Mouse (Mus musculus): ENCODE data around the gene 2010111I01Rik. TPM values are rescaled to one million over a fixed set of nuclear protein-coding genes. Genes with fewer than 3 reads are reported as not detected.

Gene 2010111I01Rik
- polyA plus RNA-seq, 1 experiment from 2014 or later = 129 TPM

DNA sequence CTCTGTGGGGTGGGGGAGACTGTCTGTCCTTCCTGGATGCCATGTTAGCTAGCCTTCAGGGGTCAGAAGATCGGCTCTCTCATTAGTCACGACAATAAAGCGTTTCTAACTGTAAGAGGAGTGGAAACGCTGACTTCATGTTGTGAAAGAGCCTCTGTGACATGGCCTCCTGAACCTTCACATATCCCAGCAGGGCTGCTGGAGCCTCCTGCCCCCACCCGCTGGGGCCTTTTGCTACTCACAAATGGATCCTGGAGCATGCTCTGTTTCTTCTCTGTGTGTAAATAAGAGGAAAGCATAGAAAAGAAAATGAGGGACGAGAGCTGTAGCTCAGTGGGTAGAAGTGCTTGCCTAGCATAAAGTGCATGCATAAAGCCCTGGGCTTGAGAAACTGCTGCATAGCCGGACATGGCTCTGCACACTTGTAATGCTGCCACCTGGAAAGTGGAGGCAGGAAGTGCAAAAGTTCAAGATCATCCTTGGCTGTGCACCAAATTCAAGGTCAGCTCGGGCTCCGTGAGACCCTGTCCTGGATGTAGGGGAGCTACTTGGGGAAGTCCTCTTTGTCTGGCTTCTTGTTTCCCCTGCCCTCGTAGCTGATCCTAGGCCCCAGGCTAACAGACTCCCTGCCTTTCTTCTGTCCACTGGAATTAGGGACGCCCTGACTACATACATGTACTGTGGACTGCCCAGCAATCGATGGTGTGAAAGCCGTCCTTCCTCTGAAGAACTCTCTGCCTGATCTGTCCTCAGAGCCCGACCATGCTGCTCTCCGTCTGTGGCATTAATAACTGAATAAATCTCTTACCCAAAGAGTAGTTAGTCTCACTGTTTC, 329.9 kb downstream of the 2010111I01Rik start:
- H3K36me3 ChIP-seq = peaks cover 61% of the 10 kb centered on the region
- H3K27ac ChIP-seq = peak overlapping the region; percentile 52
- no peak overlapping the region for H3K9ac ChIP-seq
- WGBS = 34% methylated on average over 15 of the region's 15 CpGs
- H3K4me1 ChIP-seq = peaks cover 18% of the 10 kb centered on the region
- no peaks in the 10 kb centered on the region for H3K27me3 ChIP-seq
- H3K4me3 ChIP-seq = no peak overlapping the region
- ATAC-seq (ENCODE audit: borderline replicate concordance, extremely low read depth, low FRiP score, low TSS enrichment) = peak; percentile 23; the same call in 1 of the 2 replicates
- H3K4me2 ChIP-seq = no peak overlapping the region
- H3K9me3 ChIP-seq = no peaks in the 10 kb centered on the region

DNA sequence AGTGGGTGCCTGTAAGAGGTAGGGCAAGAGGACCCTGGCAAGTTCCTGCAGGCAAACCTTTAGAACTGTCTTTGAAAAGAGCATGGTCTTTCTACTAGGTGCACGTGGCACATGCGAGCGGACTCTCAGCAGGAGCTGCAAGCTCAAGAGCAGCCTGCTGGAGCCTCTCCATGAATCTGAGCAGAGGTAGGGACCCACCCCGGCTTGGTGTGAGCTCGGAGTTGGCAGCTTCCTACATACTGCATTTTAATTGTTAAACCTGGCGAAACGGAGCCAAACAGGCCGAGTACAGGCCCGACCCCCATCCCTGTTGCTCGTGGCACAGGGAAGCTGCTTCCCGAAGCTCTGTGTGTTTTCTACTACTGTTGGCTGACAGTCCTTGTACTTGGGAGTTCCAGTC, 331.6 kb downstream of the 2010111I01Rik start:
- Histone ChIP-seq H3K27ac (no peak overlapping the region), H3K27me3 (no peaks in the 10 kb centered on the region), H3K4me2 (no peak overlapping the region), H3K36me3 (peaks cover 64% of the 10 kb centered on the region), H3K4me3 (no peak overlapping the region), H3K4me1 (peaks cover 18% of the 10 kb centered on the region), H3K9ac (no peak overlapping the region), H3K9me3 (no peaks in the 10 kb centered on the region)
- 90% methylated on average over 11 of the region's 11 CpGs for WGBS
- ATAC-seq (ENCODE audit: borderline replicate concordance, extremely low read depth, low FRiP score, low TSS enrichment) = no peak

DNA sequence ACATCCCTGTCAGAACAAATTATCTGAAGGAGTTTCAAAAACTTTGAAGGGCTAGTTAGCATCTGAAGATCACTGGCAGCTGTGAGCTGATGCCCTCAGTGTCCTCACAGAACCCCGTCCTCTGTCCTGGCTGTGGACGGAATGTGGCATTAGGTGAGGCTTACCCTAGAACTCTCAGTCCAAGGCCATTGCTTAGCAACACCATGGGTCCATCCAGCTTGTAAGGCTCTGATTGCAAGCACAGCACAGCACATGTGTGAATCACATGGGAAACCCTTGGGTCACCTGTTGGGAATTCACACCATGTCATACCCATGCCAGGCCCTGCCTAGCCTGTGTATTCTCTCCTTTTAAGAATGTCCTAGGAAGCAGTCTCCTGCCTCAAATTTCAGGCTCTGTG, 332.3 kb downstream of the 2010111I01Rik start:
- Histone ChIP-seq H3K4me3 (no peak overlapping the region), H3K36me3 (peaks cover 67% of the 10 kb centered on the region), H3K9me3 (no peaks in the 10 kb centered on the region), H3K27ac (no peak overlapping the region), H3K4me1 (peaks cover 18% of the 10 kb centered on the region), H3K27me3 (no peaks in the 10 kb centered on the region), H3K4me2 (no peak overlapping the region), H3K9ac (no peak overlapping the region)
- 87% methylated on average over 2 of the region's 2 CpGs for WGBS
- no peak for ATAC-seq (ENCODE audit: borderline replicate concordance, extremely low read depth, low FRiP score, low TSS enrichment)

DNA sequence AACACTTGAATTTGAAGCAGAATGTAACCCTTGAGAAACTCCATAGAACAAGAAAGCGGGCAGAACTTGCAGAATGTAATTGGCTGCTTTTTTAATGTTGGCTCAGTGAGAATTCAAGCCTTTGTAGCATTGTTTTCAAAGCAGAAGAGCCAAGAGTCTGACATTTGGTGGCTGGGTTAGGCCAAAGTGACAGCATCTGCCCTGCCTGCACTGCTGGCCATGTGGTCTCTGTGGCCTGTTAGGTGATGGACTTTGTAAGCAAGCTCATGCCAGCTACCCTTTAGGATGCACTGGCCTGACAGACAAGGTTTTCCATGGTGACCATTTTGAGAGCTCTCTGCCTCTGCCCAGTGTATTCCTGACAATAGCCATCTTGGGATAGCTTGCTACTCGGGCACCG, 333.2 kb downstream of the 2010111I01Rik start:
- no peak for ATAC-seq (ENCODE audit: borderline replicate concordance, extremely low read depth, low FRiP score, low TSS enrichment)
- Histone ChIP-seq H3K9me3 (no peaks in the 10 kb centered on the region), H3K9ac (no peak overlapping the region), H3K27me3 (no peaks in the 10 kb centered on the region), H3K4me2 (no peak overlapping the region), H3K27ac (no peak overlapping the region), H3K4me1 (peaks cover 18% of the 10 kb centered on the region), H3K4me3 (no peak overlapping the region), H3K36me3 (peaks cover 76% of the 10 kb centered on the region)
- 85% methylated on average over 3 of the region's 3 CpGs for WGBS

DNA sequence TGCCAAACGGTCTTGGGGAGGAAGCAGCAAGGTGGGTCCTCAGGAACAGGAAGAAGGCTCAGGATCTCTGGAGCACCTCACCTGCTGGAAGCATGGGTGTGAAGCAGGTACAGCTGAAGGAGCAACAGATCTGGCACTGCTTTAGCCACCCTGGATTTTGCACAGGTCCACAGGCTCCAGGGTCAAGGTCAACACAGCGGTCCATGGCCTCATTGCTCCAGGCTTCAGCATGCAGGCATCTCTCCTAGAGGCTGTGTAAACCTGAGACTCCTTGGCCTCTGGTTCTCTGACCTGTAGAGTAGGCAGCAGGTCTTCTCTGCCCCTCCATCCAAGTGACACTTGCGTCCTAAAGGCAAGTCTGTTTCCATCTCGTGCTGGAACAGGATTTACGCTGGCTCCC, 334.2 kb downstream of the 2010111I01Rik start:
- no peak overlapping the region for H3K27ac ChIP-seq
- 85% methylated on average over 5 of the region's 5 CpGs for WGBS
- no peak overlapping the region for H3K4me3 ChIP-seq
- H3K9ac ChIP-seq = no peak overlapping the region
- peaks cover 11% of the 10 kb centered on the region for H3K4me1 ChIP-seq
- H3K9me3 ChIP-seq = no peaks in the 10 kb centered on the region
- peaks cover 86% of the 10 kb centered on the region for H3K36me3 ChIP-seq
- ATAC-seq (ENCODE audit: borderline replicate concordance, extremely low read depth, low FRiP score, low TSS enrichment) = no peak
- no peaks in the 10 kb centered on the region for H3K27me3 ChIP-seq
- no peak overlapping the region for H3K4me2 ChIP-seq

DNA sequence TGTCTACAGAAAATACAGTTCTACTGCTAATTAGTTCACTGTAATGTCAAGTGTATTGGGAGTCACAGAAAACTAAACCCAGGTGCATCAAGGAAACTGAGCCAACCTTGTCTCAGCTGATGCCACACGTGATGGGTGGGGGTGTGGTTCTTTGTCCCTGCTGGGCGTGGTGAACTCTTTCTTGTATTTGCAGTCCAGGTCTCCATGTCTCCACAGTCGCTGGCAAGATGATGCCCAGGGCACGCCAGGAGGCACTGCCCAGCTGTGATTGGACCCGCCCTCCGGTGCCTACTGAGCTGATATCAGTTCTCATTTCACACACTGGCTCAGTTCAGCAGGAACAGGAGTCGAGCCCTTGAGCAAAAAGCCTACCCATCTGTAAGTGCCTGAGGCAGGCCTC, 336.2 kb downstream of the 2010111I01Rik start:
- no peak overlapping the region for H3K9ac ChIP-seq
- WGBS = 78% methylated on average over 7 of the region's 7 CpGs
- no peak for ATAC-seq (ENCODE audit: borderline replicate concordance, extremely low read depth, low FRiP score, low TSS enrichment)

DNA sequence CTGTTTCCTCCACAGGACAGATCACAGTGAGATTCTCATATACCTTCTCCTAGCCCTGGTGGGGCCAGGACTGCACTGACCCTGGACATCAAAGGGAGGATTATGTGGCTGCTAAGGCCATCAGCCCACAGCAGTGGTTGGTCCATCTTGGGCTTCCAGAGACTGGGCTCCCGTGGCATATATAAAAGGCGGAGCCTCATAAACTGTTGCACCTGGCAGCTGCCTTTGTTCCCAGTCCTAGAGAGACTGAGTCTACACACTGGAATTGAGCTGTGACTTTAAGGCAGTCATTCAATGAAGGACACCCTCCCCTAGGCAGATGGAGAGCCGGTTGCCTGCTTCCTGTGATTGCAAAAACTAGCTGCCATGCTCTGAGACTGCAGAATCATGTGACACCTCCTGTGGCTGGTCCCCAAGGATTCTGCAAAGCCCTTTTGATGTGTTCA, 337.1 kb downstream of the 2010111I01Rik start:
- H3K9me3 ChIP-seq = no peaks in the 10 kb centered on the region
- no peak overlapping the region for H3K4me2 ChIP-seq
- peaks cover 81% of the 10 kb centered on the region for H3K36me3 ChIP-seq
- H3K9ac ChIP-seq = no peak overlapping the region
- H3K4me3 ChIP-seq = no peak overlapping the region
- no peak for ATAC-seq (ENCODE audit: borderline replicate concordance, extremely low read depth, low FRiP score, low TSS enrichment)
- H3K27ac ChIP-seq = no peak overlapping the region
- 51% methylated on average over 3 of the region's 3 CpGs for WGBS
- no peaks in the 10 kb centered on the region for H3K27me3 ChIP-seq
- H3K4me1 ChIP-seq = 0 out of 2 replicates have a peak, but pooled peaks cover 4% of the 10 kb centered on the region

More for the DNA sequence above, 336.2 kb downstream of the 2010111I01Rik start:
- no peaks in the 10 kb centered on the region for H3K27me3 ChIP-seq
- no peaks in the 10 kb centered on the region for H3K9me3 ChIP-seq
- H3K4me2 ChIP-seq = no peak overlapping the region
- no peak overlapping the region for H3K4me3 ChIP-seq
- no peak overlapping the region for H3K27ac ChIP-seq
- H3K36me3 ChIP-seq = peaks cover 90% of the 10 kb centered on the region
- H3K4me1 ChIP-seq = 0 out of 2 replicates have a peak, but pooled peaks cover 4% of the 10 kb centered on the region

DNA sequence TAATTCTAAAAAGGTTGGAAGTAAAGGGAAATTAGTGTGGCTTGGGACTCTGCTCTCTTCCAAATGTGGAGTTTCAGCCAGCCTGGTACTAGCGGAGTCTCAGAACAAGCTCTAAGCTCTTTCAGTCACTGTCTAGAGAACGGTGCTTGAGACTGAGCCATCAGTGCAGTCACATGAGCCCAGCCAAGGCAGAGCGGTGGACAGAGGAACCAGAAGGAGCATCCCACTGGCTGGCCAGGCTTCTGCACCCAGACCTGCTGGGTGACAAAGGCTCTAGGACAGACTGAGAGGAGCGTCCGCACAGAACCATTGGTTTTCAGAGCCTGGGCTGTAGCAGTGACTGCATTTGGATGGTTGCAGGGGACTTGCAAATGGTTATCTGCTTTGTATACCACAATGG, 337.7 kb downstream of the 2010111I01Rik start:
- no peaks in the 10 kb centered on the region for H3K9me3 ChIP-seq
- no peak overlapping the region for H3K9ac ChIP-seq
- peaks cover 75% of the 10 kb centered on the region for H3K36me3 ChIP-seq
- H3K27ac ChIP-seq = no peak overlapping the region
- no peaks in the 10 kb centered on the region for H3K27me3 ChIP-seq
- WGBS = 91% methylated on average over 5 of the region's 5 CpGs
- ATAC-seq (ENCODE audit: borderline replicate concordance, extremely low read depth, low FRiP score, low TSS enrichment) = no peak
- H3K4me1 ChIP-seq = 0 out of 2 replicates have a peak, but pooled peaks cover 4% of the 10 kb centered on the region
- H3K4me3 ChIP-seq = no peak overlapping the region
- H3K4me2 ChIP-seq = no peak overlapping the region

DNA sequence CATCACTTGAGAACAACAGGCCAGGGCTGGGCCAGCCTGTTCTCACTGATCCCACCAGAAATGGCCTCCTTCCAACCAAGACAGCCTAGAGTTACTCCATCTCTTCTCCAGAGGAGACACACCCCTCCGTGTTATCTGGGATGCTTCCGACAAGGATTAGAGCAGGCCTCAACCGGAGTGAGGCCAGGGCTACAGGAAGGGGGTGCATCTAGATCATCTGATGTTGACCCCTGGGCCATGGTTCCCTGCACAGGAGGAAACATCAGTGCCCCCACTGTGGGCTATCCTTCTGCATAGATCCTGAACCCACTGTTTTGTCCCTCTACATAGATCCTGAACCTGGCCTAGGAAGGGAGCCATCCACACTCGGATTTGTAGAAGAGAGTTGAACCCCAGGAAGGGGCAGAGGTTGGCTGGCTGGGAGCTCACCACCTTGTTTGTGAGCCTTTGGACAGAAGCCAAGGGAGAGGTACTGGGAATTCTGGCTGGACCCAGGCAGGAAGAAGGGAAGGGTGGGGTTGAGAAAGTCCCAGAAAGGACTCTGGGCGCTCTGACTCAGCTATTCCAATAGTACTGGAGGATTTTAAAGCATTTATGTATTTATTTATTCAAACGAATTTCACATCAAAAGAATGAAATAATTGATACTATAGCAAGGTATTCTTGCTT, 339.6 kb downstream of the 2010111I01Rik start:
- ATAC-seq (ENCODE audit: borderline replicate concordance, extremely low read depth, low FRiP score, low TSS enrichment) = 0 out of 2 replicates have a peak, but pooled peaks have one; percentile 9
- WGBS = 42% methylated on average over 6 of the region's 6 CpGs
- H3K9me3 ChIP-seq = no peaks in the 10 kb centered on the region

DNA sequence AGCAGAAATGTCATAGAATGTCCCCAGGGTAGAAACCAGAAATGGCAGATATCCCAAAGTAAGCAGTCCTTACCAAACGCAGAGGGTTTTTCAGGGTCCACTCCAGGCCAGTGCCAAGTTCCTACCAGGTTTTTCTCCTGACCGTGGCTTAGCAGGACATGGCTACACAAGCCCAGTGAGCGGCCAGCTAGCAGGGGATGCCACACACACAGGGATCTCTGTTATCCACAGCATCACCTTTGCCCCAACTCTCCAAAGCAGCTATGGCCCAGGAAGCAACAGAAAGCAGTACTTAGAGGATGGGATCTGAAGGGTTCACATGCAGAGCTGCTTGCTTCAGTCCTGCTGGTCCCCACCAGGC, 340.1 kb downstream of the 2010111I01Rik start:
- Histone ChIP-seq H3K4me2 (no peak overlapping the region), H3K4me1 (0 out of 2 replicates have a peak, but pooled peaks cover 4% of the 10 kb centered on the region), H3K4me3 (no peak overlapping the region), H3K9me3 (no peaks in the 10 kb centered on the region), H3K27me3 (no peaks in the 10 kb centered on the region), H3K27ac (no peak overlapping the region), H3K36me3 (peaks cover 53% of the 10 kb centered on the region), H3K9ac (no peak overlapping the region)
- ATAC-seq (ENCODE audit: borderline replicate concordance, extremely low read depth, low FRiP score, low TSS enrichment) = no peak
- 61% methylated on average over 3 of the region's 3 CpGs for WGBS

More for the DNA sequence above, 339.6 kb downstream of the 2010111I01Rik start:
- H3K36me3 ChIP-seq = peaks cover 56% of the 10 kb centered on the region
- H3K9ac ChIP-seq = no peak overlapping the region
- H3K27me3 ChIP-seq = no peaks in the 10 kb centered on the region
- no peak overlapping the region for H3K4me2 ChIP-seq
- no peak overlapping the region for H3K27ac ChIP-seq
- H3K4me1 ChIP-seq = 0 out of 2 replicates have a peak, but pooled peaks cover 4% of the 10 kb centered on the region
- H3K4me3 ChIP-seq = no peak overlapping the region

DNA sequence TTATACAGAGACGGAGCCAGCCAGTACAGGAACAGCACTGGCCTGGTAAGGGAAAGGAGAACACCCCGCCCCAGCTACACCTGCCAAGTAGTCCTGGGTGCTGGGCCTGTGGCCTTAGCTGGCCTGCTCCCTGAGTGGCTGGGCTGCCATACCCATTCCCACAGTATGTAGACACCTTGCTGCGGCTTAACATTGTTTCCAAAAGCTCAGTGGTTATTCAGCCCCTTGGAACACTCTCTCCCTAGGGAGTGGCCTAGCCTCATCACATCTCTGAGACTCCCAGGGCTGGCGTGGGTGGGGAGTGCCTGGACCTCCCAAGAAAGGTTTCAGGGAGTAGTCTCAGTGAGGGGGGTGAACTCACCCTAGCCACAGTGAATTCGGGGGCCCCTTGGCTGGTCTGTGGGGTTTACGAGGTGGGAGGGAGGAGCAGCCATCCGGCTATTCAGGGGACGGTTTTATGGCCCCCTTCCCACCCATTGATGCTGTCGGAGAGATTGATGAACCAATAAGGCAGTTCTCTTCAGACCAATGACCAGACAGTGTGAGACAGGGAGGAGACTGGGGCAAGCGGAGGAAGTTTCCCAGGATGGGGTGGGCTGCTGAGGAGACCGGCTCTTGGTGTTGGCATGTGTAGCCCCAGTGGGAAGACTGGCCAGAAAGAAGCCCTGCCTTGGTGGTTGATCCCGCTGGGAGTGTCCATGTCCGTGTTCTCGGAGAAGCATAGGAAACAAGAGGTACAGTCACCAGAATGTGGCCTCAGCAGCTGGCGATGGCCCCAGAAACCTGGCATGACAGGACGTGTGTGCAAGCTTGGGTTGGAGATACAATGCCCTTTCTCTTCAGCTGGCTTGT, 340.7 kb downstream of the 2010111I01Rik start:
- Histone ChIP-seq H3K4me3 (no peak overlapping the region), H3K27ac (0 out of 2 replicates have a peak overlapping the region, but pooled peaks have one; percentile 6), H3K27me3 (no peaks in the 10 kb centered on the region), H3K4me1 (0 out of 2 replicates have a peak, but pooled peaks cover 4% of the 10 kb centered on the region), H3K4me2 (no peak overlapping the region), H3K9ac (no peak overlapping the region), H3K36me3 (peaks cover 47% of the 10 kb centered on the region), H3K9me3 (no peaks in the 10 kb centered on the region)
- ATAC-seq (ENCODE audit: borderline replicate concordance, extremely low read depth, low FRiP score, low TSS enrichment) = peak; percentile 15; the same call in 1 of the 2 replicates
- WGBS = 66% methylated on average over 16 of the region's 16 CpGs
